Mouse (Mus musculus) cerebellum, adult 9-11 months (tissue): Measurements from ENCODE around the gene Btf3.

Experiments
- DNase-seq: peaks from one replicate; pipeline ENCODE4 v3.0.0; 2022

Btf3 gene

GRCm38 (mm10) chr13:98275646-98276045 is 41.2 kb downstream of the Btf3 start:
- no peak for DNase-seq

DNA sequence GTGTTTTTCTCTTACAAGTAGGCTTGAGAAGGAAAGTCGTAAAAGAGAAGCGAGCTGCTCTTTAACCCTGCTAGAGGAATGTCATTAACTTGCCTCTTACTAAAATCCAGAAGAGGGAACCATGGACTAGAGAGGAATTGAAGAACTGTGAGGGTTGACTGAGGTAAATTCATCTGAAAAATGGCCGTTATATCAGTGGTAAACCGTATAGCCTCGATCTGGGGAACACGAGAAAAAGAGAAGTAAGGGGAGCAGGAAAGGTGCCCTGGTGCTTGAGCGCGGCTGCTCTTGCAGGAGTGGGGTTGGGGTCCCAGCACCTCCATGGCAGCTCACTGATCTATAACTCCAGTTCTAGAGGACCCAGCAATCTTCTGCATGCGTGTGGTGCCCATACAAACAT is 42.8 kb downstream of the Btf3 start:
- no peak for DNase-seq

- no peak for DNase-seq
Measured at GRCm38 (mm10) chr13:98264111-98264510, 52.7 kb downstream of the Btf3 start.

DNA sequence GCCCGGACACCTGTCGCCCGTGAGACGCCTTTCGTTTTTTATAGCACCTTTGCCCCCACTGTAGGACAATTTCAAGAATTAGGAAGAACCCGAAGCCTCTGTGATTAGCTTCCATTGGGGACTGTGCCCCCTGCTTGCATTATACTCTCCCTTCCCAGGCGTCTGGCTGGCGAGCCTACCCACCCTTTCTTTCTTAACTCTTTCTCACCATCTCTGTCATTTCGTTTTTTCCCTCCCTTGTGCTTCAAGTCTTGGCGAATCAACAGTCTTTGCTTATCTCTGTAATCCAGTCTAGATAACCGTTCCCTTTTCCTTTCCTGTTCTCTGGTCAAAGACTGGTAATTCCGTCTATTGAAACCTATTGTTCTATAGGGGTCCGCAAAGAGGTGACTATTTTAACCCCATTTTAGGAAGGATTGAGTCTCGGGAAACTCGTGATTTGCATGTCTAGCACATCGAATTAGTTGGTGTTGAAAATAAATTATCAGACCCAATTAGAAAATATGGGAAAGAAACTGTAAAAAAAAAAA is 53.3 kb downstream of the Btf3 start:
- no peak for DNase-seq

GRCm38 (mm10) chr13:98262636-98263457 is 54.0 kb downstream of the Btf3 start, which contains the start of the genes Utp15 and Ankra2:
Gene Utp15, minus strand, starts transcription at chr13:98263041.
Gene Ankra2, plus strand, starts transcription at chr13:98263074.
- peak; percentile 99 for DNase-seq
